Mouse (Mus musculus) liver, embryonic 14.5 days (tissue): ENCODE measurements around the gene Prepl. TPM values are rescaled to one million over a fixed set of nuclear protein-coding genes. Genes with fewer than 3 reads are reported as not detected.

ENCODE experiments used
- ATAC-seq: fragments of 200-750 bp; cut with Nextera tagmentation; 2 replicates; pipeline ENCODE4 v1.8.0; 2017; ENCODE audit warnings: moderate number of reproducible peaks, mild to moderate bottlenecking, moderate library complexity; ENCODE audit not compliant: insufficient read depth
- DNase-seq, 3 experiments: peaks; one replicate each; pipeline ENCODE4 v3.0.0-alpha.2; 2012 to 2013; ENCODE audit warnings: low read depth in 3 of 3, low spot score in 3 of 3
- H3K27ac ChIP-seq: fragments of 300-500 bp; sonication (generic); 2 replicates; pipeline ENCODE4 v1.5.1; 2014; ENCODE audit warnings: moderate library complexity, mild to moderate bottlenecking, control low read depth, inconsistent platforms
- H3K27me3 ChIP-seq: fragments of 300-500 bp; sonication (generic); 2 replicates; pipeline ENCODE4 v1.6.1; 2014; ENCODE audit warnings: mild to moderate bottlenecking, low read length, moderate library complexity; ENCODE audit not compliant: control insufficient read depth, insufficient read depth
- H3K36me3 ChIP-seq: fragments of 300-500 bp; sonication (generic); replicated peaks from 2 replicates; pipeline ENCODE4 v1.6.1; 2014; ENCODE audit warnings: low read depth; ENCODE audit not compliant: control insufficient read depth, insufficient read depth
- H3K4me1 ChIP-seq, 2 experiments: fragments of 200-500 bp in 1 of 2; fragments of 300-500 bp in 1 of 2; sonication (generic) in 1 of 2; replicated peaks; 2 replicates each; pipeline ENCODE4 v1.6.1; 2012 to 2014; ENCODE audit warnings: antibody characterized with exemption in 1 of 2, inconsistent platforms in 1 of 2, low read length in 1 of 2; ENCODE audit not compliant: control insufficient read depth in 2 of 2, insufficient read depth in 2 of 2
- H3K4me2 ChIP-seq: fragments of 300-500 bp; sonication (generic); 2 replicates; pipeline ENCODE4 v1.6.1; 2014; ENCODE audit warnings: low read depth, mild to moderate bottlenecking, control low read depth, moderate library complexity
- H3K4me3 ChIP-seq, 2 experiments: fragments of 200-500 bp in 1 of 2; fragments of 300-500 bp in 1 of 2; sonication (generic) in 1 of 2; 2 replicates each; pipeline ENCODE4 v1.5.1; 2012 to 2014; ENCODE audit warnings: low read depth in 2 of 2, low read length in 2 of 2, mild to moderate bottlenecking in 2 of 2, control low read depth in 1 of 2, inconsistent platforms in 1 of 2, moderate library complexity in 1 of 2; ENCODE audit not compliant: insufficient read depth in 1 of 2
- H3K9ac ChIP-seq: fragments of 300-500 bp; sonication (generic); replicated peaks from 2 replicates; pipeline ENCODE4 v1.6.1; 2014; ENCODE audit warnings: mild to moderate bottlenecking, control low read depth, moderate library complexity
- H3K9me3 ChIP-seq: fragments of 300-500 bp; sonication (generic); 2 replicates; pipeline ENCODE4 v1.6.1; 2016; ENCODE audit warnings: low read length, mixed read lengths; ENCODE audit not compliant: control insufficient read depth
- CTCF ChIP-seq: IDR thresholded peaks from 2 replicates; pipeline ENCODE4 v1.5.1; 2016; ENCODE audit warnings: antibody characterized with exemption, low read depth, control low read depth
- EP300 ChIP-seq: IDR thresholded peaks from 2 replicates; pipeline ENCODE4 v1.6.1; 2016; ENCODE audit warnings: antibody characterized with exemption, low read depth
- WGBS: fragments of 180-500 bp; shearing (Covaris S2); extraction: QIAGEN DNeasy Blood & Tissue Kit; methylation state at CpG from one replicate; pipeline ENCODE4 v1.1.7; 2014; ENCODE audit not compliant: insufficient replicate concordance; 5-methylcytosine and 5-hydroxymethylcytosine counted together
- polyA plus RNA-seq, 2 experiments: library from polyadenylated mRNA; depleted of rRNA in 1 of 2; stranded (reverse) in 1 of 2; unstranded in 1 of 2; fragments of >200 nt; fragmentation: Nextera tagmentation in 1 of 2; extraction: Ambion mirVana in 1 of 2; gene quantifications; 2 replicates each; pipeline versions ENCODE4 v1.2.1 to v1.2.3; 2012 to 2014

The Prepl gene
- polyA plus RNA-seq, 2 experiments = 7.2 to 7.5 TPM

- Histone ChIP-seq H3K36me3 (no peaks in the 10 kb centered on the region), H3K27me3 (no peaks in the 10 kb centered on the region), H3K9ac (no peak overlapping the region), H3K4me1 (no peaks in the 10 kb centered on the region), H3K27ac (no peak overlapping the region), H3K9me3 (no peaks in the 10 kb centered on the region), H3K4me2 (no peak overlapping the region), H3K4me3 (no peak overlapping the region)
- no peak for ATAC-seq
- no peak for TF ChIP-seq EP300
- TF ChIP-seq CTCF = no peak
- WGBS = 26% methylated on average over 7 of the region's 7 CpGs
- DNase-seq = peak in 2 of 3 experiments; percentile 22 to 36
Measured at GRCm38 (mm10) chr17:85063560-85063959, 26.5 kb downstream of the Prepl start.

DNA sequence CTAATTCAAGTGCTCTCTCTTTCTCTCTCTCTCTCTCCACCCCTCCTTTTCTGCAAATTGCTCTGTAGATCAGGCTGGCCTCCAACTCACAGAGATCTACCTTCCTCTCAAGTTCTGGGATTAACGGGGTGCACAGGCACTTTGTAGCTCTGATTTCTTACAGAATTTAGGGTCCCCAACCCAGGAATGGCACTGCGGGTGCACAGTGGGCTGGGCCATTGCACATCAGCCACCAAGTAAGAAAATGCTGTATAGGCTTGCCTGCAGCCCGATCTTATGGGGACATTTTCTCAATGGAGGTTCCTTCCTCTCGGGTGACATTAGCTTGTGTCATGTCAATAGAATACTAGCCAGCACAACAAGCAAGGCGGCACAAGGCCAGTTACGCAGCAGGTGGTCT, 30.9 kb downstream of the Prepl start:
- Histone ChIP-seq H3K9ac (no peak overlapping the region), H3K36me3 (no peaks in the 10 kb centered on the region), H3K4me3 (no peak overlapping the region), H3K4me1 (no peaks in the 10 kb centered on the region; a peak in 1 of 4 replicates), H3K4me2 (no peak overlapping the region), H3K27me3 (no peaks in the 10 kb centered on the region), H3K27ac (no peak overlapping the region), H3K9me3 (no peaks in the 10 kb centered on the region)
- DNase-seq (no peak), ATAC-seq (no peak)
- WGBS = 76% methylated on average over 6 of the region's 6 CpGs
- TF ChIP-seq EP300 = no peak
- no peak for TF ChIP-seq CTCF

- Histone ChIP-seq H3K9ac (no peak overlapping the region), H3K27ac (no peak overlapping the region), H3K36me3 (no peaks in the 10 kb centered on the region), H3K9me3 (no peaks in the 10 kb centered on the region), H3K4me1 (no peaks in the 10 kb centered on the region; a peak in 1 of 4 replicates), H3K4me3 (no peak overlapping the region), H3K4me2 (no peak overlapping the region), H3K27me3 (no peaks in the 10 kb centered on the region)
- DNase-seq = no peak
- TF ChIP-seq EP300 (no peak), CTCF (no peak)
- ATAC-seq = no peak
- 63% methylated on average over 7 of the region's 7 CpGs for WGBS
Measured at GRCm38 (mm10) chr17:85058276-85058675, 31.8 kb downstream of the Prepl start.

DNA sequence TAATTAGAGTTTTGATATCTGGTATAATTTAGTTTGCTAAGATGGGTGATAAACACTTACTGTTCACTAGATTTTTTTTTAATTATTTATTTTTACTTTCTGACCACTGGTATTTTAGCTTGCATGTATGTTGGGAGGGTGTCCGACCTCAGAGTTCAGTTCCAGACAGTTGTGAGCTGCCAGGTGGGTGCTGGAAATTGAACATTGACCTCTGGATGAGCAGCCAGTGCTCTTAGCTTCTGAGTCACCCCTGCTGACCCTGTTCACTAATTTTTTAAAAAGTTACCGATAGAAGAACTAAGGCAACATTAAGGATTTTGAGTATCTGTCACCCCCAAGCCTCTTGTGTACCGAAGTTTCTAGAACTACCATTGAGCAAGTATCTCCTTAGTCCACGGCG, 41.7 kb downstream of the Prepl start:
- H3K27ac ChIP-seq = no peak overlapping the region
- WGBS = 78% methylated on average over 5 of the region's 5 CpGs
- DNase-seq = no peak

DNA sequence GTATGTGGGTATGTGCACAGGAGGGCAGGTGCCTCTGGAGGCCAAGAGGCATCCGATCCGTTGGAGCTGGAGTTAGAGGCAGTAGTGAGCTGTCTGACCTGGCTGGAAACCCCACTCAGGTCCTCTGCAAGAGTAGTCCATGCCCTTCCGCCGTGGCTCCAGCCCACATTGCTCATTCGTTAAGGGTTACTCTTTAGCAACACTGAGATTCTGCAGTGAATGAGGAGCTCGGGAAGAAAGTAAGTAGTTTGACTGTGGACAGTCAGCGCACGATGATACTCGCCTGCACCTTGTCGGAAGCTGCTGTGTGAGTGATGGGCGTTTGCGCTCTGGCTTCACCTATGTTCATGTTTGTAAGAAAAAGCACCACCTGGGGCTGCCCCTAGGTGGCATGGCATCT, 44.9 kb downstream of the Prepl start:
- H3K9me3 ChIP-seq = no peaks in the 10 kb centered on the region
- H3K4me3 ChIP-seq = no peak overlapping the region
- H3K9ac ChIP-seq = no peak overlapping the region
- DNase-seq (no peak), ATAC-seq (no peak)
- no peak overlapping the region for H3K27ac ChIP-seq
- H3K36me3 ChIP-seq = no peaks in the 10 kb centered on the region
- H3K4me1 ChIP-seq = peaks cover 0 to 6% of the 10 kb centered on the region in 2 experiments; a peak in 1 of 4 replicates
- 73% methylated on average over 12 of the region's 12 CpGs for WGBS
- TF ChIP-seq EP300 (no peak), CTCF (peak; percentile 25; the same call in 1 of the 2 replicates)
- H3K4me2 ChIP-seq = no peak overlapping the region
- no peaks in the 10 kb centered on the region for H3K27me3 ChIP-seq

More for the DNA sequence above, 41.7 kb downstream of the Prepl start:
- H3K4me3 ChIP-seq = no peak overlapping the region
- ATAC-seq = no peak
- H3K4me1 ChIP-seq = peaks cover 0 to 7% of the 10 kb centered on the region in 2 experiments; a peak in 1 of 4 replicates
- no peak overlapping the region for H3K9ac ChIP-seq
- no peaks in the 10 kb centered on the region for H3K36me3 ChIP-seq
- no peaks in the 10 kb centered on the region for H3K27me3 ChIP-seq
- H3K9me3 ChIP-seq = no peaks in the 10 kb centered on the region
- TF ChIP-seq CTCF (no peak), EP300 (no peak)
- H3K4me2 ChIP-seq = no peak overlapping the region

GRCm38 (mm10) chr17:85044466-85044865, 45.6 kb downstream of the Prepl start:
- H3K9ac ChIP-seq = no peak overlapping the region
- TF ChIP-seq EP300 (no peak), CTCF (no peak)
- H3K4me2 ChIP-seq = no peak overlapping the region
- H3K4me3 ChIP-seq = no peak overlapping the region
- no peak for DNase-seq
- no peaks in the 10 kb centered on the region for H3K9me3 ChIP-seq
- 64% methylated on average over 5 of the region's 5 CpGs for WGBS
- H3K27me3 ChIP-seq = no peaks in the 10 kb centered on the region
- peaks cover 0 to 6% of the 10 kb centered on the region in 2 experiments; a peak in 1 of 4 replicates for H3K4me1 ChIP-seq
- ATAC-seq = no peak
- no peak overlapping the region for H3K27ac ChIP-seq
- H3K36me3 ChIP-seq = no peaks in the 10 kb centered on the region
